Comparison of ENCODE assay signal across 8 mouse cellular contexts in genomic region chr3:88716399-88717197, GRCm38 (mm10). TPM values are rescaled to one million over a fixed set of nuclear protein-coding genes. Genes with fewer than 3 reads are reported as not detected.
A peak's percentile ranks its signal among the peaks of the same experiment; 100 is the strongest.
DNase-seq lines count a peak whose midpoint lies in the region; ATAC-seq and TF ChIP-seq lines count a peak whose summit lies in the region.

Gene Rit1 (plus strand): TSS chr3:88716838.

- H3K27ac ChIP-seq in MEL (ENCODE audit: control insufficient read depth, low read depth, low read length) = peak within 1 kb of the TSS; percentile 69
- H3K27ac ChIP-seq in cerebellum, adult 2 months (ENCODE audit: insufficient read depth, low read length) = peak within 1 kb of the TSS; percentile 1
- peak within 1 kb of the TSS; percentile 80 for H3K27ac ChIP-seq in lung, embryonic 16.5 days (ENCODE audit: low read length)

- WGBS in cerebellum, adult 2 months = 1% methylated on average over 27 of the region's 27 CpGs
- WGBS in lung, embryonic 16.5 days = 2% methylated on average over 27 of the region's 27 CpGs

- peak within 1 kb of the TSS; percentile 92 for H3K9ac ChIP-seq in MEL (ENCODE audit: control insufficient read depth, low read depth, low read length, poor library complexity, severe bottlenecking)
- peak within 1 kb of the TSS; percentile 84 for H3K9ac ChIP-seq in lung, embryonic 16.5 days (ENCODE audit: low read length)

- 0 out of 6 replicates have a peak, but pooled peaks of 1 of the 3 experiments have one; percentile 6 for TF ChIP-seq CTCF in MEL (IDR thresholded peaks at IDR 0.05 in 2 of 3, conservative IDR thresholded peaks at IDR 0.05 in 1 of 3; ENCODE audit: control insufficient read depth in 1 of 3, insufficient read depth in 1 of 3, low read depth in 2 of 3, low read length in 3 of 3, poor library complexity in 1 of 3, severe bottlenecking in 1 of 3)
- no peak for TF ChIP-seq CTCF in cerebellum, adult 2 months (IDR thresholded peaks at IDR 0.05; ENCODE audit: borderline replicate concordance, insufficient read depth, low read depth, low read length)

- H3K36me3 ChIP-seq in MEL (ENCODE audit: control insufficient read depth in 1 of 2, insufficient read depth in 2 of 2, low read length in 2 of 2) = peaks cover 23 to 33% of the 10 kb centered on the region in 2 experiments
- H3K36me3 ChIP-seq in lung, embryonic 16.5 days (ENCODE audit: control insufficient read depth, insufficient read depth, low read length) = peaks cover 28% of the 10 kb centered on the region

- ATAC-seq in hematopoietic stem cell, adult 5-6 weeks (replicated peaks in 1 of 2; ENCODE audit: insufficient read depth in 1 of 2, low FRiP score in 2 of 2, low TSS enrichment in 1 of 2, low read depth in 1 of 2, poor library complexity in 2 of 2, severe bottlenecking in 2 of 2) = peak; percentile 91 to 92
- ATAC-seq in lung, embryonic 16.5 days (ENCODE audit: low read depth) = peak; percentile 97

- peak within 1 kb of the TSS; percentile 80 for H3K4me2 ChIP-seq in lung, embryonic 16.5 days (ENCODE audit: low read depth, low read length)

- H3K27me3 ChIP-seq in MEL (ENCODE audit: control insufficient read depth in 1 of 2, insufficient read depth in 2 of 2, low read length in 2 of 2) = no peaks in the 10 kb centered on the region
- no peaks in the 10 kb centered on the region for H3K27me3 ChIP-seq in cerebellum, adult 2 months (ENCODE audit: control insufficient read depth, insufficient read depth, low read length)
- no peaks in the 10 kb centered on the region for H3K27me3 ChIP-seq in lung, embryonic 16.5 days (ENCODE audit: control insufficient read depth, insufficient read depth, low read depth, low read length)

- TF ChIP-seq POLR2A in MEL (IDR thresholded peaks at IDR 0.05; ENCODE audit: control insufficient read depth in 1 of 2, insufficient read depth in 1 of 2, low read depth in 1 of 2, low read length in 2 of 2, poor library complexity in 1 of 2) = peak; percentile 51 to 75; a peak in 3 of 4 replicates
- TF ChIP-seq POLR2A in cerebellum, adult 2 months (IDR thresholded peaks at IDR 0.05; ENCODE audit: borderline replicate concordance, insufficient read depth, low read length) = peak; percentile 50; the same call in 1 of the 2 replicates

- peaks cover 19 to 20% of the 10 kb centered on the region in 2 experiments for H3K4me1 ChIP-seq in MEL (ENCODE audit: control insufficient read depth in 1 of 2, insufficient read depth in 2 of 2, low read length in 2 of 2)
- peaks cover 3% of the 10 kb centered on the region; the same call in 1 of the 2 replicates for H3K4me1 ChIP-seq in cerebellum, adult 2 months (ENCODE audit: control insufficient read depth, insufficient read depth, low read length)
- H3K4me1 ChIP-seq in lung, embryonic 16.5 days (replicated peaks; ENCODE audit: control insufficient read depth, insufficient read depth, low read length) = peaks cover 17% of the 10 kb centered on the region

- H3K4me3 ChIP-seq in MEL (ENCODE audit: control insufficient read depth in 1 of 2, insufficient read depth in 1 of 2, low read depth in 2 of 2, low read length in 2 of 2) = peak within 1 kb of the TSS; percentile 95 to 98
- peak within 1 kb of the TSS; percentile 75 for H3K4me3 ChIP-seq in cerebellum, adult 2 months (replicated peaks; ENCODE audit: insufficient read depth, low read depth, low read length)
- peak within 1 kb of the TSS; percentile 92 for H3K4me3 ChIP-seq in lung, embryonic 16.5 days (ENCODE audit: low read length)

- H3K9me3 ChIP-seq in MEL (replicated peaks; ENCODE audit: insufficient read depth, low read length) = no peaks in the 10 kb centered on the region
- H3K9me3 ChIP-seq in lung, embryonic 16.5 days (ENCODE audit: control insufficient read depth, low read length) = no peaks in the 10 kb centered on the region

- TF ChIP-seq RAD21 in MEL (IDR thresholded peaks at IDR 0.05; ENCODE audit: low read depth, low read length) = no peak

- peaks cover 8% of the 10 kb centered on the region; the same call in 1 of the 2 replicates for H3K79me2 ChIP-seq in MEL (ENCODE audit: control insufficient read depth, insufficient read depth, low read length, poor library complexity)

- no peak for TF ChIP-seq EP300 in MEL (IDR thresholded peaks at IDR 0.05; ENCODE audit: low read depth in 1 of 2, low read length in 2 of 2)

- DNase-seq in MEL (ENCODE audit: low read depth, low spot score) = peak; percentile 95
- DNase-seq in cerebellum, adult 2 months = peak; percentile 78 to 81
- peak; percentile 69 for DNase-seq in forelimb bud, embryonic 11.5 days (ENCODE audit: low read depth, low spot score)
- peak; percentile 50 for DNase-seq in layer of hippocampus, adult 9-10 months (ENCODE audit: low spot score)
- DNase-seq in ovary, postnatal 10 days (ENCODE audit: low spot score) = peak; percentile 66
- DNase-seq in thymus, postnatal 10 days (ENCODE audit: low spot score in 2 of 2) = peak; percentile 78 to 88

TF ChIP-seq in MEL, 35 proteins besides CTCF, POLR2A, EP300 and RAD21:
- TF ChIP-seq GATA1 (IDR thresholded peaks at IDR 0.05; ENCODE audit: low read depth, low read length) (no peak), MAX (IDR thresholded peaks at IDR 0.05; ENCODE audit: low read length) (peak; percentile 63), UBTF (IDR thresholded peaks at IDR 0.05; ENCODE audit: borderline replicate concordance, insufficient read depth, low read depth, low read length) (0 out of 2 replicates have a peak, but pooled peaks have one; percentile 50), KAT2A (conservative IDR thresholded peaks at IDR 0.05; ENCODE audit: low read depth, low read length) (no peak), TCF12 (IDR thresholded peaks at IDR 0.05; ENCODE audit: low read depth, low read length) (peak; percentile 16; the same call in 1 of the 2 replicates), MXI1 (IDR thresholded peaks at IDR 0.05; ENCODE audit: low read depth, low read length) (peak; percentile 87), SMC3 (IDR thresholded peaks at IDR 0.05; ENCODE audit: low read depth, low read length) (no peak), RCOR1 (IDR thresholded peaks at IDR 0.05; ENCODE audit: low read depth, low read length) (no peak), POLR2AphosphoS2 (IDR thresholded peaks at IDR 0.05; ENCODE audit: low read length) (peak; percentile 77; the same call in 1 of the 2 replicates), MAFK (IDR thresholded peaks at IDR 0.05; ENCODE audit: borderline replicate concordance, low read depth, low read length) (no peak), GABPA (IDR thresholded peaks at IDR 0.05; ENCODE audit: low read depth, low read length) (no peak), USF2 (IDR thresholded peaks at IDR 0.05; ENCODE audit: borderline replicate concordance in 1 of 2, insufficient read depth in 1 of 2, low read depth in 1 of 2, low read length in 2 of 2) (no peak), E2F4 (IDR thresholded peaks at IDR 0.05; ENCODE audit: borderline replicate concordance, low read depth, low read length) (peak; percentile 52; the same call in 1 of the 2 replicates), MYC (IDR thresholded peaks at IDR 0.05; ENCODE audit: low read depth, low read length) (no peak), ZKSCAN1 (IDR thresholded peaks at IDR 0.05; ENCODE audit: low read depth, low read length) (no peak), ZNF384 (IDR thresholded peaks at IDR 0.05; ENCODE audit: low read depth, low read length) (no peak), ZMIZ1 (IDR thresholded peaks at IDR 0.05; ENCODE audit: low read depth, low read length) (peak; percentile 73; the same call in 1 of the 2 replicates), ETS1 (IDR thresholded peaks at IDR 0.05; ENCODE audit: low read depth, low read length) (peak; percentile 66), POLR2AphosphoS5 (IDR thresholded peaks at IDR 0.05; ENCODE audit: borderline replicate concordance, low read depth, low read length) (0 out of 2 replicates have a peak, but pooled peaks have one; percentile 33), CHD2 (IDR thresholded peaks at IDR 0.05; ENCODE audit: low read length) (no peak), MAZ (IDR thresholded peaks at IDR 0.05; ENCODE audit: low read depth, low read length) (peak; percentile 78), ELF1 (IDR thresholded peaks at IDR 0.05; ENCODE audit: low read depth, low read length) (no peak), CHD1 (IDR thresholded peaks at IDR 0.05; ENCODE audit: low read depth, low read length) (no peak), NELFE (IDR thresholded peaks at IDR 0.05; ENCODE audit: low read depth, low read length) (peak; percentile 73), JUND (IDR thresholded peaks at IDR 0.05; ENCODE audit: low read depth, low read length) (no peak), MEF2A (IDR thresholded peaks at IDR 0.05; ENCODE audit: extremely low read depth, insufficient replicate concordance, low read depth, low read length, poor library complexity, severe bottlenecking) (no peak), TAL1 (IDR thresholded peaks at IDR 0.05; ENCODE audit: low read length) (no peak), MYB (IDR thresholded peaks at IDR 0.05; ENCODE audit: low read depth, low read length) (no peak), BHLHE40 (IDR thresholded peaks at IDR 0.05; ENCODE audit: borderline replicate concordance, low read depth, low read length) (no peak), HCFC1 (IDR thresholded peaks at IDR 0.05; ENCODE audit: low read depth, low read length) (peak; percentile 58), ZC3H11A (IDR thresholded peaks at IDR 0.05; ENCODE audit: low read depth, low read length) (no peak), USF1 (IDR thresholded peaks at IDR 0.05; ENCODE audit: low read depth, low read length) (peak; percentile 53; the same call in 1 of the 2 replicates), NRF1 (IDR thresholded peaks at IDR 0.05; ENCODE audit: insufficient read depth, low read depth, low read length, poor library complexity, severe bottlenecking) (0 out of 2 replicates have a peak, but pooled peaks have one; percentile 18), TBP (IDR thresholded peaks at IDR 0.05; ENCODE audit: low read depth, low read length) (no peak), SIN3A (IDR thresholded peaks at IDR 0.05; ENCODE audit: low read length) (peak; percentile 87)
TF ChIP-seq in MEL: peak in this region for 15.

RNA-seq across cellular contexts. Expression of gene Rit1, which starts in this region (rescaled TPM):
- 28.7 and 38.6 TPM in 2 replicates for total RNA-seq in MEL (2012; rRNA removed)
- 10 to 100 TPM in 1 of 2 experiments, not detected in 1; 34.1 TPM for polyA plus RNA-seq in MEL (2012; ENCODE audit: insufficient read depth in 1 of 2, insufficient read length in 2 of 2, low read depth in 1 of 2, low replicate concordance in 2 of 2, missing spikeins in 1 of 2)
- polyA plus RNA-seq in cerebellum, adult 2 months (2012; rRNA removed) = 57.3 and 64.3 TPM in 2 replicates
- total RNA-seq in hematopoietic stem cell, adult 5-6 weeks (2017) = 30.8 and 37.7 TPM in 2 replicates
- 58.9 and 68.9 TPM in 2 replicates for polyA plus RNA-seq in lung, embryonic 16.5 days (2015; fragmentation: Nextera tagmentation; extraction: Ambion mirVana)

Comparison
In these comparisons a context has a peak if more than half of its experiments do, and no peak if none do; other contexts are left out.
1. Peak in every context shown above with its lines: DNase-seq, ATAC-seq, H3K4me3 ChIP-seq and H3K27ac ChIP-seq.
2. H3K27ac ChIP-seq: peak in every context shown above with its lines; median percentile 80 in lung, embryonic 16.5 days; 69 in MEL; 1 in cerebellum, adult 2 months.